Comparison of ENCODE assay signal across 1 mouse cellular context in genomic region chr3:58163806-58164205, GRCm38 (mm10).
TF ChIP-seq lines count a peak whose summit lies in the region.

No protein-coding gene starts in this region.

TF ChIP-seq in CH12.LX, 34 proteins besides CTCF, POLR2A, EP300 and RAD21 (continued from another document):
- TF ChIP-seq GABPA (IDR thresholded peaks at IDR 0.05; ENCODE audit: insufficient replicate concordance, low read depth, low read length), result no peak
- no peak for TF ChIP-seq HCFC1 (IDR thresholded peaks at IDR 0.05; ENCODE audit: low read depth, low read length)
- no peak for TF ChIP-seq MAFK (IDR thresholded peaks at IDR 0.05; ENCODE audit: insufficient replicate concordance, low read length)
- TF ChIP-seq PAX5 (IDR thresholded peaks at IDR 0.05; ENCODE audit: low read length), result no peak
